Mouse (Mus musculus): ENCODE data around the gene Gcn1l1. TPM values are rescaled to one million over a fixed set of nuclear protein-coding genes. Genes with fewer than 3 reads are reported as not detected.

The Gcn1l1 gene
- polyA plus RNA-seq, 1 experiment from 2014 or later = 20.9 TPM

GRCm38 (mm10) chr5:115648876-115649275, 83.8 kb downstream of the Gcn1l1 start:
- no peak overlapping the region for H3K4me2 ChIP-seq (ENCODE audit: low read depth, low read length)
- no peak overlapping the region for H3K27ac ChIP-seq (ENCODE audit: low read length)
- H3K4me1 ChIP-seq (ENCODE audit: control insufficient read depth, insufficient read depth, low read length) = peaks cover 7% of the 10 kb centered on the region
- H3K36me3 ChIP-seq (ENCODE audit: control insufficient read depth, insufficient read depth) = peaks cover 22% of the 10 kb centered on the region
- H3K4me3 ChIP-seq (ENCODE audit: low read length) = no peak overlapping the region
- ATAC-seq (replicated peaks; ENCODE audit: extremely low read depth, insufficient read depth, low FRiP score) = no peak
- H3K9ac ChIP-seq (ENCODE audit: low read length) = no peak overlapping the region
- 61% methylated on average over 3 of the region's 3 CpGs for WGBS
- no peaks in the 10 kb centered on the region for H3K27me3 ChIP-seq (ENCODE audit: control insufficient read depth, insufficient read depth, low read length)
- no peaks in the 10 kb centered on the region for H3K9me3 ChIP-seq (replicated peaks; ENCODE audit: control insufficient read depth, low read length)

- no peaks in the 10 kb centered on the region for H3K27me3 ChIP-seq (ENCODE audit: control insufficient read depth, insufficient read depth, low read length)
- no peak overlapping the region for H3K4me3 ChIP-seq (ENCODE audit: low read length)
- peaks cover 21% of the 10 kb centered on the region for H3K36me3 ChIP-seq (ENCODE audit: control insufficient read depth, insufficient read depth)
- peaks cover 7% of the 10 kb centered on the region for H3K4me1 ChIP-seq (ENCODE audit: control insufficient read depth, insufficient read depth, low read length)
- no peaks in the 10 kb centered on the region for H3K9me3 ChIP-seq (replicated peaks; ENCODE audit: control insufficient read depth, low read length)
- no peak overlapping the region for H3K27ac ChIP-seq (ENCODE audit: low read length)
- no peak overlapping the region for H3K4me2 ChIP-seq (ENCODE audit: low read depth, low read length)
- H3K9ac ChIP-seq (ENCODE audit: low read length) = no peak overlapping the region
- ATAC-seq (replicated peaks; ENCODE audit: extremely low read depth, insufficient read depth, low FRiP score) = no peak
- 85% methylated on average over 8 of the region's 8 CpGs for WGBS
Measured at GRCm38 (mm10) chr5:115649699-115650098, 84.6 kb downstream of the Gcn1l1 start.

GRCm38 (mm10) chr5:115650885-115651284, 85.8 kb downstream of the Gcn1l1 start:
- no peak overlapping the region for H3K27ac ChIP-seq (ENCODE audit: low read length)
- no peak overlapping the region for H3K4me2 ChIP-seq (ENCODE audit: low read depth, low read length)
- WGBS = 87% methylated on average over 10 of the region's 10 CpGs
- H3K9me3 ChIP-seq (replicated peaks; ENCODE audit: control insufficient read depth, low read length) = no peaks in the 10 kb centered on the region
- H3K9ac ChIP-seq (ENCODE audit: low read length) = no peak overlapping the region
- no peaks in the 10 kb centered on the region for H3K27me3 ChIP-seq (ENCODE audit: control insufficient read depth, insufficient read depth, low read length)
- no peak for ATAC-seq (replicated peaks; ENCODE audit: extremely low read depth, insufficient read depth, low FRiP score)
- H3K4me3 ChIP-seq (ENCODE audit: low read length) = no peak overlapping the region
- H3K4me1 ChIP-seq (ENCODE audit: control insufficient read depth, insufficient read depth, low read length) = peaks cover 7% of the 10 kb centered on the region
- H3K36me3 ChIP-seq (ENCODE audit: control insufficient read depth, insufficient read depth) = peaks cover 12% of the 10 kb centered on the region

GRCm38 (mm10) chr5:115651821-115652220, 86.8 kb downstream of the Gcn1l1 start:
- Histone ChIP-seq H3K9me3 (replicated peaks; ENCODE audit: control insufficient read depth, low read length) (no peaks in the 10 kb centered on the region), H3K9ac (ENCODE audit: low read length) (peak overlapping the region; percentile 76; the same call in 1 of the 2 replicates), H3K4me2 (ENCODE audit: low read depth, low read length) (peak overlapping the region; percentile 73; the same call in 1 of the 2 replicates), H3K36me3 (ENCODE audit: control insufficient read depth, insufficient read depth) (peaks cover 3% of the 10 kb centered on the region; the same call in 1 of the 2 replicates), H3K27ac (ENCODE audit: low read length) (no peak overlapping the region), H3K4me3 (ENCODE audit: low read length) (no peak overlapping the region), H3K27me3 (ENCODE audit: control insufficient read depth, insufficient read depth, low read length) (no peaks in the 10 kb centered on the region), H3K4me1 (ENCODE audit: control insufficient read depth, insufficient read depth, low read length) (peaks cover 7% of the 10 kb centered on the region)
- WGBS = 81% methylated on average over 10 of the region's 10 CpGs
- no peak for ATAC-seq (replicated peaks; ENCODE audit: extremely low read depth, insufficient read depth, low FRiP score)

GRCm38 (mm10) chr5:115652681-115653575, 87.9 kb downstream of the Gcn1l1 start:
- ATAC-seq (replicated peaks; ENCODE audit: extremely low read depth, insufficient read depth, low FRiP score) = peak; percentile 100
- Histone ChIP-seq H3K4me3 (ENCODE audit: low read length) (peak overlapping the region; percentile 60), H3K9me3 (replicated peaks; ENCODE audit: control insufficient read depth, low read length) (no peaks in the 10 kb centered on the region), H3K4me1 (ENCODE audit: control insufficient read depth, insufficient read depth, low read length) (peaks cover 7% of the 10 kb centered on the region), H3K36me3 (ENCODE audit: control insufficient read depth, insufficient read depth) (no peaks in the 10 kb centered on the region), H3K27me3 (ENCODE audit: control insufficient read depth, insufficient read depth, low read length) (no peaks in the 10 kb centered on the region), H3K27ac (ENCODE audit: low read length) (peak overlapping the region; percentile 73), H3K4me2 (ENCODE audit: low read depth, low read length) (peak overlapping the region; percentile 73), H3K9ac (ENCODE audit: low read length) (peak overlapping the region; percentile 76)
- WGBS = 2% methylated on average over 35 of the region's 35 CpGs

- no peaks in the 10 kb centered on the region for H3K9me3 ChIP-seq (replicated peaks; ENCODE audit: control insufficient read depth, low read length)
- no peaks in the 10 kb centered on the region for H3K36me3 ChIP-seq (ENCODE audit: control insufficient read depth, insufficient read depth)
- no peak overlapping the region for H3K4me3 ChIP-seq (ENCODE audit: low read length)
- no peak overlapping the region for H3K27ac ChIP-seq (ENCODE audit: low read length)
- no peak overlapping the region for H3K9ac ChIP-seq (ENCODE audit: low read length)
- no peaks in the 10 kb centered on the region for H3K27me3 ChIP-seq (ENCODE audit: control insufficient read depth, insufficient read depth, low read length)
- H3K4me2 ChIP-seq (ENCODE audit: low read depth, low read length) = no peak overlapping the region
- 87% methylated on average over 12 of the region's 12 CpGs for WGBS
- ATAC-seq (replicated peaks; ENCODE audit: extremely low read depth, insufficient read depth, low FRiP score) = no peak
- peaks cover 7% of the 10 kb centered on the region for H3K4me1 ChIP-seq (ENCODE audit: control insufficient read depth, insufficient read depth, low read length)
Measured at GRCm38 (mm10) chr5:115653776-115654175, 88.7 kb downstream of the Gcn1l1 start.

- ATAC-seq (replicated peaks; ENCODE audit: extremely low read depth, insufficient read depth, low FRiP score) = no peak
- H3K9me3 ChIP-seq (replicated peaks; ENCODE audit: control insufficient read depth, low read length) = no peaks in the 10 kb centered on the region
- H3K9ac ChIP-seq (ENCODE audit: low read length) = no peak overlapping the region
- H3K36me3 ChIP-seq (ENCODE audit: control insufficient read depth, insufficient read depth) = no peaks in the 10 kb centered on the region
- H3K4me3 ChIP-seq (ENCODE audit: low read length) = no peak overlapping the region
- no peak overlapping the region for H3K4me2 ChIP-seq (ENCODE audit: low read depth, low read length)
- H3K4me1 ChIP-seq (ENCODE audit: control insufficient read depth, insufficient read depth, low read length) = peaks cover 7% of the 10 kb centered on the region
- H3K27me3 ChIP-seq (ENCODE audit: control insufficient read depth, insufficient read depth, low read length) = no peaks in the 10 kb centered on the region
- 72% methylated on average over 6 of the region's 6 CpGs for WGBS
- H3K27ac ChIP-seq (ENCODE audit: low read length) = no peak overlapping the region
Measured at GRCm38 (mm10) chr5:115656677-115657076, 91.6 kb downstream of the Gcn1l1 start.

- Histone ChIP-seq H3K36me3 (ENCODE audit: control insufficient read depth, insufficient read depth) (no peaks in the 10 kb centered on the region), H3K4me2 (ENCODE audit: low read depth, low read length) (no peak overlapping the region), H3K9me3 (replicated peaks; ENCODE audit: control insufficient read depth, low read length) (no peaks in the 10 kb centered on the region), H3K9ac (ENCODE audit: low read length) (no peak overlapping the region), H3K27ac (ENCODE audit: low read length) (no peak overlapping the region), H3K4me1 (ENCODE audit: control insufficient read depth, insufficient read depth, low read length) (peaks cover 3% of the 10 kb centered on the region), H3K4me3 (ENCODE audit: low read length) (no peak overlapping the region), H3K27me3 (ENCODE audit: control insufficient read depth, insufficient read depth, low read length) (no peaks in the 10 kb centered on the region)
- WGBS = 87% methylated on average over 1 of the region's 1 CpGs
- ATAC-seq (replicated peaks; ENCODE audit: extremely low read depth, insufficient read depth, low FRiP score) = no peak
Measured at GRCm38 (mm10) chr5:115657234-115657633, 92.2 kb downstream of the Gcn1l1 start.

- 47% methylated on average over 6 of the region's 6 CpGs for WGBS
- no peaks in the 10 kb centered on the region for H3K36me3 ChIP-seq (ENCODE audit: control insufficient read depth, insufficient read depth)
- H3K4me3 ChIP-seq (ENCODE audit: low read length) = no peak overlapping the region
- no peak overlapping the region for H3K27ac ChIP-seq (ENCODE audit: low read length)
- H3K9ac ChIP-seq (ENCODE audit: low read length) = no peak overlapping the region
- no peaks in the 10 kb centered on the region for H3K27me3 ChIP-seq (ENCODE audit: control insufficient read depth, insufficient read depth, low read length)
- H3K4me2 ChIP-seq (ENCODE audit: low read depth, low read length) = no peak overlapping the region
- no peak for ATAC-seq (replicated peaks; ENCODE audit: extremely low read depth, insufficient read depth, low FRiP score)
- H3K9me3 ChIP-seq (replicated peaks; ENCODE audit: control insufficient read depth, low read length) = no peaks in the 10 kb centered on the region
- no peaks in the 10 kb centered on the region for H3K4me1 ChIP-seq (ENCODE audit: control insufficient read depth, insufficient read depth, low read length)
Measured at GRCm38 (mm10) chr5:115658352-115658751, 93.3 kb downstream of the Gcn1l1 start.
